In the genomic region with DNA sequence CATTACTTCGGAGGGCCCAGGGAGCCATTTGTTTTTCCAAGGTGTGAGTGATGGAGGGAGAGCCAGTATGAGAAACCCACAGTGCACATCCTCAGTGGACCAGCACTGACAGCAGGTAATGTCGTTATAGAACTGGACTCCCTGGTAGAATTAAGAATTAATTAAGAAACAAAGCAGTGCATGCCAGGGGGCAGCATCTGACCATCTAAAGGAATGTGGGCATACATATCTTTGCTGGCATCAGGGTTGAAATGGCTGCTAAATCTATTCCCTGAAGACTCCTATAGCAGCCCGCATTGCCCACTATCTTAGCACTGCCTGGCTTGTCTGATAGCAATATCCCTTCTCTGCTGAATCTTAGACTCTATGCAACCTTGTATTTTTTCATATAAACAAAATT, we compare ENCODE assay signal across 10 mouse cellular contexts.
DNase-seq lines count a peak whose midpoint lies in the region; ATAC-seq and TF ChIP-seq lines count a peak whose summit lies in the region.
"Had no signal": no experiment of that assay in that cellular context is flagged by ENCODE, and none has a peak within 500 bp of the region (broad histone marks: within the 10 kb centered on the region; RNA-seq: fewer than 3 reads in every experiment).

No protein-coding gene starts in this region.

- H3K9me3 ChIP-seq in lung, postnatal 0 days (ENCODE audit: low read length) = no peaks in the 10 kb centered on the region
- H3K9me3 ChIP-seq: G1E had no signal

- no peak for ATAC-seq in lung, postnatal 0 days

- H3K4me1 ChIP-seq in lung, postnatal 0 days (ENCODE audit: insufficient read depth, low read depth, low read length) = no peaks in the 10 kb centered on the region

- TF ChIP-seq CTCF in lung, postnatal 0 days (IDR thresholded peaks at IDR 0.05) = peak; percentile 43

- WGBS in lung, postnatal 0 days = 77% methylated on average over 3 of the region's 3 CpGs

- H3K4me2 ChIP-seq in lung, postnatal 0 days (replicated peaks; ENCODE audit: low read depth, low read length) = no peak overlapping the region

- H3K27me3 ChIP-seq in lung, postnatal 0 days (replicated peaks; ENCODE audit: insufficient read depth, low read length) = no peaks in the 10 kb centered on the region

- no peak for TF ChIP-seq EP300 in lung, postnatal 0 days (IDR thresholded peaks at IDR 0.05)

- no peaks in the 10 kb centered on the region for H3K36me3 ChIP-seq in lung, postnatal 0 days (ENCODE audit: insufficient read depth, low read length)
- H3K36me3 ChIP-seq: G1E had no signal

- no peak overlapping the region for H3K27ac ChIP-seq in lung, postnatal 0 days (ENCODE audit: low read length)
- H3K27ac ChIP-seq: macrophage had no signal

- no peak overlapping the region for H3K9ac ChIP-seq in lung, postnatal 0 days (replicated peaks; ENCODE audit: low read depth)

- DNase-seq in heart, adult 11 months = peak; percentile 76
- DNase-seq in heart, adult 8-10 months (ENCODE audit: low spot score) = no peak
- DNase-seq in lung, postnatal 0 days (ENCODE audit: low spot score) = no peak
- DNase-seq in lung, adult 18-20 months = no peak
- peak; percentile 42 for DNase-seq in NIH3T3 (ENCODE audit: low read depth)
- peak; percentile 36 for DNase-seq in kidney, postnatal 10 days
- no peak for DNase-seq in frontal cortex, postnatal 10 days (ENCODE audit: low spot score in 2 of 2)
- no peak for DNase-seq in gastrocnemius, postnatal 10 days

- H3K4me3 ChIP-seq in lung, postnatal 0 days (ENCODE audit: low read depth, low read length) = no peak overlapping the region

Comparison
In these comparisons a context has a peak if more than half of its experiments do, and no peak if none do; other contexts are left out.
1. DNase-seq: peak in heart, adult 11 months (single experiment), NIH3T3 (single experiment) and kidney, postnatal 10 days (single experiment); none in heart, adult 8-10 months (single experiment), lung, postnatal 0 days (single experiment), lung, adult 18-20 months (0 of 2), frontal cortex, postnatal 10 days (0 of 2) and gastrocnemius, postnatal 10 days (single experiment).